Mouse (Mus musculus) cerebellum, adult 2 months (tissue): ENCODE measurements around the gene Cd86. TPM values are rescaled to one million over a fixed set of nuclear protein-coding genes. Genes with fewer than 3 reads are reported as not detected.
A peak's percentile ranks its signal among the peaks of the same experiment; 100 is the strongest.

ENCODE experiments used
- DNase-seq, 2 experiments: peaks; one replicate each; pipeline ENCODE4 v3.0.0; 2021
- H3K27ac ChIP-seq: fragments of 200-500 bp; 2 replicates; pipeline ENCODE4 v1.5.1; 2012; ENCODE audit warnings: low read length, control low read depth, inconsistent platforms; ENCODE audit not compliant: insufficient read depth
- H3K27me3 ChIP-seq: fragments of 200-500 bp; 2 replicates; pipeline ENCODE4 v1.6.1; 2012; ENCODE audit warnings: inconsistent platforms, mild to moderate bottlenecking, low read length, moderate library complexity; ENCODE audit not compliant: control insufficient read depth, insufficient read depth
- H3K4me1 ChIP-seq: fragments of 200-500 bp; 2 replicates; pipeline ENCODE4 v1.6.1; 2011; ENCODE audit warnings: low read length; ENCODE audit not compliant: control insufficient read depth, insufficient read depth
- H3K4me3 ChIP-seq: fragments of 200-500 bp; replicated peaks from 2 replicates; pipeline ENCODE3; 2011; ENCODE audit warnings: mild to moderate bottlenecking, low read depth, low read length, control low read depth; ENCODE audit not compliant: insufficient read depth
- CTCF ChIP-seq: fragments of 200-500 bp; IDR thresholded peaks from 2 replicates; pipeline ENCODE4 v1.5.1; 2011; ENCODE audit warnings: low read depth, mild to moderate bottlenecking, control low read depth, low read length, moderate library complexity, borderline replicate concordance; ENCODE audit not compliant: insufficient read depth
- POLR2A ChIP-seq: fragments of 200-500 bp; IDR thresholded peaks from 2 replicates; pipeline ENCODE4 v1.6.1; 2011; ENCODE audit warnings: low read length, control low read depth, borderline replicate concordance; ENCODE audit not compliant: insufficient read depth
- WGBS: fragments of 180-500 bp; shearing (Covaris S2); methylation state at CpG from one replicate; pipeline ENCODE4 v1.1.7; 2018; 5-methylcytosine and 5-hydroxymethylcytosine counted together
- polyA plus RNA-seq: library from polyadenylated mRNA; depleted of rRNA; stranded (reverse); fragments of >200 nt; gene quantifications from 2 replicates; pipeline ENCODE4 v1.2.3, GENCODE M21; 2012

Gene Cd86
- polyA plus RNA-seq, 1 experiment: 0.62 TPM

DNA sequence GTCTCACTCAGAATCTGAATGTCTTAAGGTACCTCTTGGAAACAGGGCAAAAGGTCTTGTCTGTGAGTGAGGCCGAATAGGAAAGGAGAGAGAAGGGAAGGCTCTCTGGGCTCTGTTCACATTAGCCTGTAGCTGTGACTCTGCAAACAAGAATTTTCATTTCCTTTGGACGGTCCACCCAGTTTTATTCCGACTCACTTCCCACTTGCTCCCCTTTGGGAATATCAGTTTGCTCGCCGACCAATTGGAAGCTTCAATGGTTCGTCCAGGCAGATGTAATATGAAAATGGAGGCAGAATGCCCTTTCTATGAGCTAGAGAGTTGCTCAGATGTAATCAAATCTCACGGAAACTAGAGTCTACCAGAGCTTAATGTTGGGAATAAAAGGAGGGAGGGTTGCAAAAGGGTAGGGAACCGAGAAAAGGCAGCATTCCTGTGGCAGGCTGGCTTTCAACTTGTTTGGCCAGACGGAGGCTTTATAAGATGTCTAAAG lies 29.0 kb upstream of the Cd86 start:
- H3K4me1 ChIP-seq: no peaks in the 10 kb centered on the region
- no peak overlapping the region for H3K27ac ChIP-seq
- H3K27me3 ChIP-seq: no peaks in the 10 kb centered on the region
- WGBS: 53% methylated on average over 9 of the region's 9 CpGs
- TF ChIP-seq POLR2A (no peak), CTCF (no peak)
- no peak overlapping the region for H3K4me3 ChIP-seq
- no peak for DNase-seq

DNA sequence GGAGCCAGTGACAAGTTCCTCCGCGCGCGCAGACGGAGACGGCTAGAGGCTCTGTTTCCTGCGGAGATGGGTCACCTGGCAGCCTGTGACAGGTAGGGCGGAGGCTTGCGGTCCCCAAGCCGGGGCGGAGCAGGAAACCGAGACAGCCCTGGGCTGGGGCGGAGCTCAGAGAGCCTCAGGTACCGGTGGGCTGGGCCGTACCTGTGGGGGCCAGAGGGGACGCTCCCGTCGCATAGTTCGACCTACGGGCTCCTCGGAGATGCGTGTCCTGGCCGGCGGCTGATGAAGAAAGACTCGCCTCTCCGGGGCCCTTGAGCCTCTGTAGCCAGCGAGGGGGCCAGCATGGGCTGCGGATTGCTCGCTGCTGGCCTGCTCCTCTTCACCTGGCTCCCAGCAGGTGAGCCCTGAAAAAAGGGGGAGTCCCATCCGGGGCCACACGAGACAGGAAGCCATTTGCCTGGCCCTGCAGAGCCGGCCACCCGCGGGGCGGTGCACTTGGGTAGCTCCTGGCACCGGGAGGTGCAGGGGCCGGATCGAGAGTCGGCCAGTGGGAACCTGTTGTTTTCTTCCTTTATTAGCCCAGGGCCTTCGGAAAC lies 28.0 kb upstream of the Cd86 start, which contains the start of gene Ildr1:
Gene Ildr1, plus strand, starts transcription at position 161 of the 596 bp plus-strand sequence.
- no peaks in the 10 kb centered on the region for H3K27me3 ChIP-seq
- H3K4me3 ChIP-seq: peak within 1 kb of the TSS; percentile 24
- no peak within 1 kb of the TSS for H3K27ac ChIP-seq
- H3K4me1 ChIP-seq: no peaks in the 10 kb centered on the region
- no peak for TF ChIP-seq POLR2A
- no peak for TF ChIP-seq CTCF
- WGBS: 2% methylated on average over 40 of the region's 40 CpGs
- DNase-seq: peak in 1 of 2 experiments; percentile 14

DNA sequence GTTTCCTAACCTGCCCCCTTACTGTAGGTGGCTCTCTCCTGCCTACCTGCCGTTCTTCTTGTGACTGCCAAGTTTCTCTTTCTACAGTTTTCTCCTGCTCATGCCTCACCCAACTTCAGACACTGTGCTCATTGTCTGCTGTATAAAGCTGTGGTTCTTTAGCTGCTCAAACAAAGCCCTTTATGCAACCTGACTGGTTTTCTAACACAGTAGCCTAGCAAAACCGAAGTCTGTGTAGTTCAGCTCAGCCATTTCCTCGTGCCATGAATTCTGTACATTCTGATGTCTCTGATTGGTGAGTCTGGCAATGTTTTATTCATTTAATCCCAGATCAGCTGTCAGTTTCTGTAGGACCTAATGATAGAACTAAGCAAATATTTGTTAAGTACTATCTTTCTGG lies 25.6 kb upstream of the Cd86 start:
- WGBS: 82% methylated on average over 3 of the region's 3 CpGs
- Histone ChIP-seq H3K27me3 (no peaks in the 10 kb centered on the region), H3K4me1 (no peaks in the 10 kb centered on the region)

DNA sequence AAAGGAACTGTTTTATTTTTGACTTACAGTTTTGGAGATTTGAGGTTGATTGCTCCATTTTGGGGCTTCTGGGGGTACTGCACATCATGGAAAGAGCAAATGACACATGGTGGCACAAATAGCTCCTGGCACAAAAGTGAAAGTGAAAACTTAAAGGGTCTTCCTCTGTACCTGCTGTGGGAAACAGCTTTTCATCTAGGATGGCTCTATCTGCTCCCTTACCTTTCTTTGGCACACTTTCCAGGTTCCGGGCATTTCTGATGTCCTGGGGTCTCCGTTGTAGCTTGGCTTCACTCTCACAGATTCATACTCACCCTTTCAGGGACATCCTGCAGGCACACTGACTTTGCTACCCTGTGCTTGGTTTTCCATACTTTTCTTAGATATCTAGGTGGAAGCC lies 22.2 kb upstream of the Cd86 start:
- DNase-seq: no peak
- H3K4me3 ChIP-seq: no peak overlapping the region
- TF ChIP-seq CTCF (no peak), POLR2A (no peak)
- 70% methylated on average over 2 of the region's 2 CpGs for WGBS
- H3K4me1 ChIP-seq: no peaks in the 10 kb centered on the region
- H3K27me3 ChIP-seq: no peaks in the 10 kb centered on the region
- H3K27ac ChIP-seq: no peak overlapping the region

More for the DNA sequence above, 25.6 kb upstream of the Cd86 start:
- DNase-seq: no peak
- no peak overlapping the region for H3K27ac ChIP-seq
- TF ChIP-seq POLR2A: no peak
- no peak for TF ChIP-seq CTCF
- H3K4me3 ChIP-seq: no peak overlapping the region

DNA sequence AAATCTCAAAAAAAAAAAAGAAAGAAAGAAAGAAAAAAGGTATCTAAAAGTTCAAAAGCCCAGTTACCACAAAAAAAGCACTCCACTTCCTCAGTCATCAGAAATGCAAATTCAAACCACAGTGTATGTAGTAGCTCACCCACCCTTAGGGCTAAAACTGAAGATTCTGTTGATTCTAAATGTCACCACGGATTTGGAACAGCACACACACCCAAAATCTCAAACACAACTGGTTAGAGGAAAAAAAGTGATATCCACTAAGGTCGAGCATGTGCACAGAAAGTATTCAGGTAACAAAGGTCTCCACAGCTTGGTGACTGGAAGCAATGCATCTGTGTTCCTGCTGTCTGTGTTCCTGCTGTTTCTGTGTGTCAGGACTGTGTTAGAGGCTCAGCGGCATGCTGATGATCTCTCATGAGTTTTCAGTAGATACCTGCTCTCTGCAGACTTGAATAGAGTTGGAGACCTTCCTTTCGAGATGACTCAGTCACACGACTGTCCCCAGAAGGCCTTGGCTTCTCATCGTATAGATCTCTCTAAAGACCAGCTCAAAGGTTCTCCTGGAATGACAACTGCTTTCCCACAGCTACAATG lies 18.5 kb upstream of the Cd86 start:
- H3K4me3 ChIP-seq: no peak overlapping the region
- no peaks in the 10 kb centered on the region for H3K27me3 ChIP-seq
- no peak for DNase-seq
- no peaks in the 10 kb centered on the region for H3K4me1 ChIP-seq
- TF ChIP-seq CTCF: no peak
- no peak for TF ChIP-seq POLR2A
- 66% methylated on average over 6 of the region's 6 CpGs for WGBS
- H3K27ac ChIP-seq: no peak overlapping the region

DNA sequence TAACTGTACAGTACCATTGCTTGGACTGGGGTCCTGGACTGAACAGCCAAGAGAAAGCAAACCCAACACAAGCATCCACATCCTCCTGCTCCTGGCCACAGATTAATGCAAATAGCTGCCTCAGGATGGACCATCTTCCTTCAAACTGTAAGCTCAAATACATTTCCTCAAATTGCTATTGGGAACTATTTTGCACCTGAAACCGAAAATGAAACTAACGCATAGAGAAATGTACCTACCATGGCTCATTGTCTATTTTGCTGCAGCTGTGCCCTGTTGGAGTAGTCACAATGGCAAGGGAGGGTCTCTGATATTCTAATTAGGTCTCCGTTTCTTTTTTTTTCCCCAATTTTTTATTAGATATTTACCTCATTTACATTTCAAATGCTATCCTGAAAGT lies 15.9 kb upstream of the Cd86 start:
- no peaks in the 10 kb centered on the region for H3K27me3 ChIP-seq
- 89% methylated on average over 3 of the region's 3 CpGs for WGBS
- H3K27ac ChIP-seq: no peak overlapping the region
- no peak overlapping the region for H3K4me3 ChIP-seq
- no peaks in the 10 kb centered on the region for H3K4me1 ChIP-seq
- TF ChIP-seq POLR2A (no peak), CTCF (no peak)
- no peak for DNase-seq

DNA sequence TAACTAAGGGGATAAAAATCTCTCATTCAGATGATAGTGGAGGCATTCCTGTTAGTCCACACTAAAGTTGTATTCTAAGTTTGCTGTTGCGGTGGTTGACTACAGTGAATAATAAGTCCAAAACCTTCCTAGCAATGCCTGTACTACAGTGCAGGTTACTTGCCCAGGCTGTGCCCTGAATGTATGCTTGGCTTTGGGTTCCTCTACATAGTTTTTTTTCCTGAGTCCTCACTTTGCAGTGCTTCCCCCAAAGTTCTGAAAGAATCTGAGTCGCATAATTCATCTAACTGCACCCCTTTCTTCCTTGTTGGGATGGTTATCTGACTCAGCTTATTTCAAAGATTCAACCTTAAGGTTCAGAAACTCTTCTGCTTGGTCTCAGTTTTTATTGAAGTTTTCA lies 10.0 kb upstream of the Cd86 start:
- no peaks in the 10 kb centered on the region for H3K4me1 ChIP-seq
- H3K4me3 ChIP-seq: no peak overlapping the region
- no peak overlapping the region for H3K27ac ChIP-seq
- H3K27me3 ChIP-seq: no peaks in the 10 kb centered on the region
- DNase-seq: no peak
- WGBS: 93% methylated on average over 2 of the region's 2 CpGs
- TF ChIP-seq POLR2A: no peak

DNA sequence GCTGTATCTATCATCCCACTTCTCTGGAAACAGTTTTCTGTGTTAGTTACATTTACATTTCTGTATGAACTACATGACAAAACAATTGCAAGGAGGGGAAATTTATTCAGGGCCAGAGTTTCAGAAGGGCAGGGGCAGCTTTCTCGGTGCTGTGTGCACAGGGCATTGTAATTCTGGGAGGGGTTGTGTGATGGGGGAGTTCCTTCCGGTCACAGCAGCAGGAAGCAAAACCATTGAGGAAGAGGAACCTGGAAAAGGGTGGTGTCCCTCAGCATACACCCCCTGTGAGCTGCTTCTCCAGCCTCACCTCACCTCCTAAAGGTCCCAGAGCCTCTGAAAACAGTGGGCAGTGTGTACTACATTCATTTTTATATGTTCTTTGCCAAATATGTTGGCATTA lies 9.4 kb upstream of the Cd86 start:
- Histone ChIP-seq H3K27ac (no peak overlapping the region), H3K4me3 (no peak overlapping the region), H3K4me1 (no peaks in the 10 kb centered on the region), H3K27me3 (no peaks in the 10 kb centered on the region)
- DNase-seq: no peak
- 43% methylated on average over 2 of the region's 2 CpGs for WGBS
- TF ChIP-seq POLR2A: no peak
- no peak for TF ChIP-seq CTCF
